Mouse (Mus musculus): ENCODE results near the gene Prkaa2. TPM values are rescaled to one million over a fixed set of nuclear protein-coding genes. Genes with fewer than 3 reads are reported as not detected.
"Not testable (repeated sequence)": the region's sequence is repeated elsewhere in the genome, so short reads cannot be mapped to it uniquely, and the experiment has no call there.

Prkaa2 gene
- polyA plus RNA-seq, 1 experiment, result 1.7 TPM

DNA sequence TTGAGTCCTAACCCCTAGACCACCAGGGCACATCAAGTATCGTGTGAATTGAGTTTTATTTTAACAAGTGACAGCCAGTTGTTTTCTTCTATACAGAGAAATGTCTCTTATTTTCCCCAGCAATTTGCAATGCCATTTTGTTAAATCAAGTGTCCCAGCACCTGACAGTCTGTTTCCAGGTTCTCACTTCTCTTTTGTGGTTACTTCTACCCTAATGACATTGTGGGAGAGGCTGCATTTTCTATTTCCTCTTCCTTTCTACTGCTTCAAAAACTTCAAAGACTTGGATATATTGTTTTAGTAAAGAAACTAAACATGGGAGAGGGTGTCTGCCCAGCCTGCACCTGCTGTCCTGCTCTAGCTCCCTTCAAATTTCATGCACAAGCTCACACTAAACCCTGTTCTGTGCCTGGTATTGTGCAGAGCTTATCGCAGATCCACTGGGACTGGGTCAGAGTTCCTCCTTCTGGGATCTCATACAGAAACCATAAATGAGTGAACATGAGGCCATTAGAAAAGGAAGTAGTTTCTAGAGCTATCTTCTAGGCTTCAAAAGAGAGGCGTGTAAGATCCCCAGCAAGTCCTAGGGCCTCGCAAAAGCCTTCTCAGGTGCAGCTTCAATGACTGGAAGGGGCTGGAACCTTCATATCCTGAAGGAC is 102.2 kb downstream of the Prkaa2 start:
- no peak for DNase-seq
- Histone ChIP-seq H3K4me1 (replicated peaks; ENCODE audit: control insufficient read depth, insufficient read depth, low read length) (0 out of 2 replicates have a peak, but pooled peaks cover 2% of the 10 kb centered on the region), H3K27ac (ENCODE audit: control insufficient read depth, insufficient read depth, low read length) (no peak overlapping the region), H3K36me3 (ENCODE audit: control insufficient read depth, insufficient read depth, low read length) (no peaks in the 10 kb centered on the region), H3K4me3 (ENCODE audit: control insufficient read depth, insufficient read depth, low read length) (no peak overlapping the region), H3K27me3 (ENCODE audit: control insufficient read depth, insufficient read depth, low read length) (no peaks in the 10 kb centered on the region)
- TF ChIP-seq CTCF (IDR thresholded peaks at IDR 0.05; ENCODE audit: borderline replicate concordance, control insufficient read depth, extremely low read depth, insufficient read depth, low read length, poor library complexity) (no peak), POLR2A (IDR thresholded peaks at IDR 0.05; ENCODE audit: control insufficient read depth, extremely low read depth, insufficient read depth, low read length, poor library complexity) (no peak)
- 7% methylated on average over 4 of the region's 4 CpGs for WGBS

DNA sequence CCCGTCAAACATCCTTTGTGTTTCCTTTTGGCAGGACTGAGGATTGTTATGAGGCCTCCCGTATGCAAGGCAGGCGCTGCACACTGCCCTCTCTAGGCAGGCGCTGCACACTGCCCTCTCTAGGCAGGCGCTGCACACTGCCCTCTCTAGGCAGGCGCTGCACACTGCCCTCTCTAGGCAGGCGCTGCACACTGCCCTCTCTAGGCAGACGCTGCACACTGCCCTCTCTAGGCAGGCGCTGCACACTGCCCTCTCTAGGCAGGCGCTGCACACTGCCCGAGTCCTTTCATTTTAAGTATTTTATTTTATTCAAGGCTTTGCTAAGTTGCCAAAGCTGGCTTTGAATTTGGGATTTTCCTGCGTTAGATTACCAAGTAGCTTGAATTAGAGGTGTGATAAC is 105.0 kb downstream of the Prkaa2 start:
- H3K27me3 ChIP-seq (ENCODE audit: control insufficient read depth, insufficient read depth, low read length); DNase-seq; H3K4me3 ChIP-seq (ENCODE audit: control insufficient read depth, insufficient read depth, low read length); H3K27ac ChIP-seq (ENCODE audit: control insufficient read depth, insufficient read depth, low read length); H3K4me1 ChIP-seq (replicated peaks; ENCODE audit: control insufficient read depth, insufficient read depth, low read length); H3K36me3 ChIP-seq (ENCODE audit: control insufficient read depth, insufficient read depth, low read length): not testable (repeated sequence)
- WGBS, result 96% methylated on average over 12 of the region's 12 CpGs

DNA sequence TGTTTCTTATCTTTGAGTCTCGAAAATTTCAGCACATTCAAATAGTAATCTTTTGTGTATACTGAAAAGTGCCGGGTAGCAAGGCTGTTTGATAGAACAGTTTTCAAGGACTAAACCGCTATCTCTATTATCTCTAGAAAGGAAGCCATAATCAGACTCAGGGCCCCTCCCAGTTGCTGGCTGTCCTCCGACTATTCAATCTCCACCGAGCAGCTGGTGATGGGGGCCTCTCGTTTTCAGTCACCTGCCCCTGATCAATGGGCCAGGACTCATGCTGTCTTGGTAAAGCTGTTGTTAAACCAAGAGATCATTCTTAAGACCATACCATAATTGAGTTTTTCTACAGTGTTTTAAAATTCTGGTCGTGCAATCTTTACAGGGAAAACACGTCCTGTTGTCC is 105.6 kb downstream of the Prkaa2 start:
- 85% methylated on average over 8 of the region's 8 CpGs for WGBS
- Histone ChIP-seq H3K4me1 (replicated peaks; ENCODE audit: control insufficient read depth, insufficient read depth, low read length) (0 out of 2 replicates have a peak, but pooled peaks cover 2% of the 10 kb centered on the region), H3K27ac (ENCODE audit: control insufficient read depth, insufficient read depth, low read length) (no peak overlapping the region), H3K4me3 (ENCODE audit: control insufficient read depth, insufficient read depth, low read length) (no peak overlapping the region), H3K27me3 (ENCODE audit: control insufficient read depth, insufficient read depth, low read length) (no peaks in the 10 kb centered on the region), H3K36me3 (ENCODE audit: control insufficient read depth, insufficient read depth, low read length) (no peaks in the 10 kb centered on the region)
- DNase-seq, result no peak
- no peak for TF ChIP-seq POLR2A (IDR thresholded peaks at IDR 0.05; ENCODE audit: control insufficient read depth, extremely low read depth, insufficient read depth, low read length, poor library complexity)
- TF ChIP-seq CTCF (IDR thresholded peaks at IDR 0.05; ENCODE audit: borderline replicate concordance, control insufficient read depth, extremely low read depth, insufficient read depth, low read length, poor library complexity), result no peak

DNA sequence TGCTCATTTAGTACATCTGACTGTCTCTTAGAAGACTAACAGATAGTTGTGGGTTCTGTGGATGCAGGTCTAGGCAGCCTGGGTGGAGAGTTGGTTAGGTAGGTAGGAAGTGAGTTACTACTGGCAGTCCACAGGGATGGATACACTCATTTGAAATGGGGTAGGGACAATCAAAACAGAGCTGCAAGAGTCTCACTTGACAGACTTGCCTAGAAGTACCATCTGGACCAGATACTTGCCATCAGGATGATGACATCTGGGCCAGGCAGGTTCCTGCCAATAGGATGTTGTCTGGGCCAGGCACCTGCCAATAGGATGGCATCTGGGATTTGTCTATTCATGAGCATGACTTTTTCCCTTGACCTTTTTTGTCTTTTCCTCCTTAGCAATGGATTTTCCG is 108.0 kb downstream of the Prkaa2 start:
- Histone ChIP-seq H3K27me3 (ENCODE audit: control insufficient read depth, insufficient read depth, low read length) (no peaks in the 10 kb centered on the region), H3K27ac (ENCODE audit: control insufficient read depth, insufficient read depth, low read length) (no peak overlapping the region), H3K4me3 (ENCODE audit: control insufficient read depth, insufficient read depth, low read length) (no peak overlapping the region), H3K4me1 (replicated peaks; ENCODE audit: control insufficient read depth, insufficient read depth, low read length) (no peaks in the 10 kb centered on the region), H3K36me3 (ENCODE audit: control insufficient read depth, insufficient read depth, low read length) (no peaks in the 10 kb centered on the region)
- TF ChIP-seq POLR2A (IDR thresholded peaks at IDR 0.05; ENCODE audit: control insufficient read depth, extremely low read depth, insufficient read depth, low read length, poor library complexity) (no peak), CTCF (IDR thresholded peaks at IDR 0.05; ENCODE audit: borderline replicate concordance, control insufficient read depth, extremely low read depth, insufficient read depth, low read length, poor library complexity) (no peak)
- no peak for DNase-seq
- WGBS, result 90% methylated on average over 1 of the region's 1 CpGs

DNA sequence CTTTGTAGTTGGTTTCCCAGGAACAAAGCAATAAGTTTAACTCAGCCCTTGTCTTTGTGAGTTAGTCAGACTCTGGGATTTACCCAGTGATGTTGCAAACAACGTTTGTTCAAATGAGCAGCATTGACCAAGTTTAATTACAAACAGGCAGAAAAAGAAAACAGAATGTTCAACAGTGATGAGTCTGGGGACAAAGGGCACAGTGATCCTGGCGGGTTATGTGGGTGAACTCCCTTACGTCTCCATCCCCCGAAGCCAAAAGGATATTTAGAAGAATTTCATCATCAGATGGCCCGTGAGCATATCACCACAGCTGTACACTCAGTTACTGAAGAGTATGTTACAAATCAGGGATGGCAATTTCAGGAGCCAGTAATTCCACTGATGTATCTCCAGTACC is 110.0 kb downstream of the Prkaa2 start:
- Histone ChIP-seq H3K4me3 (ENCODE audit: control insufficient read depth, insufficient read depth, low read length) (no peak overlapping the region), H3K36me3 (ENCODE audit: control insufficient read depth, insufficient read depth, low read length) (no peaks in the 10 kb centered on the region), H3K27me3 (ENCODE audit: control insufficient read depth, insufficient read depth, low read length) (no peaks in the 10 kb centered on the region), H3K27ac (ENCODE audit: control insufficient read depth, insufficient read depth, low read length) (no peak overlapping the region), H3K4me1 (replicated peaks; ENCODE audit: control insufficient read depth, insufficient read depth, low read length) (no peaks in the 10 kb centered on the region)
- TF ChIP-seq POLR2A (IDR thresholded peaks at IDR 0.05; ENCODE audit: control insufficient read depth, extremely low read depth, insufficient read depth, low read length, poor library complexity), result no peak
- no peak for TF ChIP-seq CTCF (IDR thresholded peaks at IDR 0.05; ENCODE audit: borderline replicate concordance, control insufficient read depth, extremely low read depth, insufficient read depth, low read length, poor library complexity)
- no peak for DNase-seq
- WGBS, result 84% methylated on average over 5 of the region's 5 CpGs

DNA sequence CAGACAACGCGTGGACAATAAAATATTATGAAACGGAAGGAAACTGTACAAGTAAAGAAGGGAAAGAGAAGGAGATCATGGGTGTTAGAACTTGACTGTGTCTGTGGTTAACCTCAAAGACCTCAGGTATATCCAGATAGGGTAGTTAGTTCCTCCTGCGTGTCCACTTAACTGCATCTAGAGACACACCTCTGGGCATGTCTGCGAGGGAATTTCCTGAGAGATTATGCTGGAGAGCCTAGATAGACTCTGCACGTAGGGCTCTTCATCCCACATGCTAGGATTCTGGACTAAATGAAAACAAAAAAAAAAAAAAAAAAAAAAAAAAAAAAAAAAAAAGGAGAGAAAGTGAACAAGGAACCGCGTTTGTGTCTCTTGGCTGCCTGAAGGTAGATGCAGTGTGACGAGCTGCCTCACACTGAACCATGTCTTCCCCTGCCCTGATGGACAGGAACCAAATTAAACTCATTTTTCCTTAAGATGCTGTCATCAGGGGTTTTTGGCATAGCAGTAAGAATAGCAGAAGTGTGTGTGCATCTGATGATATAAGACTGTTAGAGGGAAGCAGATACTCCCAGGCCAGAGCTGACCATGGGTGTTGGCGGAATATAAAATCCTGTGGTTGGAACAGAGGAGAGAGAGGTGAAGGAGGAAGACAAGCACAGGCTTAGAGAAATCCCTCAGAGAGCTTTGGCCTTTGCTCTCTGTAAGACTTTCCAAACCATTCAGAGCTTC is 116.4 kb downstream of the Prkaa2 start:
- H3K4me1 ChIP-seq (replicated peaks; ENCODE audit: control insufficient read depth, insufficient read depth, low read length), result no peaks in the 10 kb centered on the region
- 12% methylated on average over 10 of the region's 10 CpGs for WGBS
- no peak for TF ChIP-seq CTCF (IDR thresholded peaks at IDR 0.05; ENCODE audit: borderline replicate concordance, control insufficient read depth, extremely low read depth, insufficient read depth, low read length, poor library complexity)
- no peak for TF ChIP-seq POLR2A (IDR thresholded peaks at IDR 0.05; ENCODE audit: control insufficient read depth, extremely low read depth, insufficient read depth, low read length, poor library complexity)
- H3K27ac ChIP-seq (ENCODE audit: control insufficient read depth, insufficient read depth, low read length), result no peak overlapping the region
- no peak overlapping the region for H3K4me3 ChIP-seq (ENCODE audit: control insufficient read depth, insufficient read depth, low read length)
- no peaks in the 10 kb centered on the region for H3K36me3 ChIP-seq (ENCODE audit: control insufficient read depth, insufficient read depth, low read length)
- DNase-seq, result no peak
- no peaks in the 10 kb centered on the region for H3K27me3 ChIP-seq (ENCODE audit: control insufficient read depth, insufficient read depth, low read length)

Data from thymus, adult 2 months (tissue).